Mouse (Mus musculus) CH12.LX (cell line): Measurements from ENCODE around the gene Mecr. TPM values are rescaled to one million over a fixed set of nuclear protein-coding genes. Genes with fewer than 3 reads are reported as not detected.
A peak's percentile ranks its signal among the peaks of the same experiment; 100 is the strongest.

Experiments
- DNase-seq: peaks from one replicate; pipeline ENCODE4 v3.0.0-alpha.2; 2013; ENCODE audit errors: extremely low read depth
- H3K27ac ChIP-seq: 2 replicates; pipeline ENCODE4 v1.5.1; 2012; ENCODE audit warnings: low read depth, mild to moderate bottlenecking, control low read depth, moderate library complexity; ENCODE audit not compliant: insufficient read depth
- H3K27me3 ChIP-seq: replicated peaks from 2 replicates; pipeline ENCODE3; 2012; ENCODE audit warnings: inconsistent platforms
- H3K36me3 ChIP-seq, 2 experiments: replicated peaks in 1 of 2; 2 replicates each; pipeline versions ENCODE3 to v1.6.1; 2012; ENCODE audit warnings: inconsistent platforms in 1 of 2, low read length in 1 of 2, mild to moderate bottlenecking in 1 of 2, mixed read lengths in 1 of 2, moderate library complexity in 1 of 2; ENCODE audit not compliant: control insufficient read depth in 1 of 2, insufficient read depth in 1 of 2
- H3K4me1 ChIP-seq, 2 experiments: 2 replicates each; pipeline ENCODE4 v1.6.1; 2012; ENCODE audit warnings: inconsistent platforms in 1 of 2, moderate library complexity in 1 of 2; ENCODE audit not compliant: insufficient read depth in 2 of 2, control insufficient read depth in 1 of 2
- H3K4me2 ChIP-seq: 2 replicates; pipeline ENCODE4 v1.6.1; 2012; ENCODE audit warnings: low read depth, mild to moderate bottlenecking, control low read depth; ENCODE audit not compliant: poor library complexity, insufficient read depth, severe bottlenecking
- H3K4me3 ChIP-seq, 3 experiments: fragments of 150-350 bp in 1 of 3; sonication (generic) in 1 of 3; replicated peaks in 1 of 3; 2 replicates each; pipeline versions ENCODE3 to v1.5.1; 2011 to 2012; ENCODE audit warnings: low read depth in 2 of 3, low read length in 2 of 3, mild to moderate bottlenecking in 2 of 3, moderate library complexity in 2 of 3, control low read depth in 1 of 3, improper control_type of control experiment in 1 of 3, inconsistent platforms in 1 of 3, mixed read lengths in 1 of 3; ENCODE audit not compliant: poor library complexity in 1 of 3
- H3K79me2 ChIP-seq: replicated peaks from 2 replicates; pipeline ENCODE4 v1.6.1; 2012; ENCODE audit warnings: mild to moderate bottlenecking, moderate library complexity; ENCODE audit not compliant: control insufficient read depth, poor library complexity, insufficient read depth, severe bottlenecking; ENCODE audit errors: extremely low read depth
- H3K9ac ChIP-seq: 2 replicates; pipeline ENCODE4 v1.6.1; 2012; ENCODE audit warnings: low read depth, mild to moderate bottlenecking, control low read depth, moderate library complexity; ENCODE audit not compliant: insufficient read depth
- H3K9me3 ChIP-seq: replicated peaks from 2 replicates; pipeline ENCODE3; 2012; ENCODE audit warnings: low read length, inconsistent platforms, mixed read lengths
- BHLHE40 ChIP-seq: IDR thresholded peaks from 2 replicates; pipeline ENCODE4 v1.6.1; 2011; ENCODE audit warnings: mild to moderate bottlenecking, low read depth, low read length, improper control_type of control experiment
- CHD1 ChIP-seq: IDR thresholded peaks from 2 replicates; pipeline ENCODE4 v1.6.1; 2012; ENCODE audit warnings: low read depth, low read length, improper control_type of control experiment, inconsistent platforms
- CHD2 ChIP-seq: IDR thresholded peaks from 2 replicates; pipeline ENCODE4 v1.6.1; 2011; ENCODE audit warnings: low read length, improper control_type of control experiment
- CTCF ChIP-seq, 2 experiments: IDR thresholded peaks in 1 of 2; conservative IDR thresholded peaks in 1 of 2; 2 replicates each; pipeline ENCODE4 v1.5.1; 2011 to 2012; ENCODE audit warnings: low read depth in 2 of 2, low read length in 2 of 2, improper control_type of control experiment in 1 of 2, inconsistent platforms in 1 of 2, mild to moderate bottlenecking in 1 of 2, moderate library complexity in 1 of 2
- E2F4 ChIP-seq: IDR thresholded peaks from 2 replicates; pipeline ENCODE4 v1.6.1; 2011; ENCODE audit warnings: low read depth, low read length, improper control_type of control experiment; ENCODE audit not compliant: insufficient replicate concordance
- ELF1 ChIP-seq: IDR thresholded peaks from 2 replicates; pipeline ENCODE4 v1.6.1; 2014; ENCODE audit warnings: low read depth, mild to moderate bottlenecking, inconsistent platforms, low read length, improper control_type of control experiment
- EP300 ChIP-seq: IDR thresholded peaks from 2 replicates; pipeline ENCODE4 v1.6.1; 2011; ENCODE audit warnings: low read length, improper control_type of control experiment
- ETS1 ChIP-seq: conservative IDR thresholded peaks from 2 replicates; pipeline ENCODE4 v1.6.1; 2012; ENCODE audit warnings: low read depth, mild to moderate bottlenecking, inconsistent platforms, low read length, improper control_type of control experiment, moderate library complexity
- GABPA ChIP-seq: IDR thresholded peaks from 2 replicates; pipeline ENCODE4 v1.6.1; 2012; ENCODE audit warnings: low read depth, low read length, improper control_type of control experiment, inconsistent platforms; ENCODE audit not compliant: insufficient replicate concordance
- HCFC1 ChIP-seq: IDR thresholded peaks from 2 replicates; pipeline ENCODE4 v1.6.1; 2012; ENCODE audit warnings: low read depth, mild to moderate bottlenecking, inconsistent platforms, low read length, improper control_type of control experiment
- IRF4 ChIP-seq: IDR thresholded peaks from 2 replicates; pipeline ENCODE4 v1.6.1; 2014; ENCODE audit warnings: low read depth, mild to moderate bottlenecking, inconsistent platforms, low read length, improper control_type of control experiment
- JUN ChIP-seq: IDR thresholded peaks from 2 replicates; pipeline ENCODE4 v1.6.1; 2011; ENCODE audit warnings: low read depth, mild to moderate bottlenecking, low read length, improper control_type of control experiment, moderate library complexity; ENCODE audit not compliant: insufficient read depth
- JUND ChIP-seq: conservative IDR thresholded peaks from 2 replicates; pipeline ENCODE4 v1.6.1; 2011; ENCODE audit warnings: low read depth, low read length, improper control_type of control experiment
- KAT2A ChIP-seq: IDR thresholded peaks from 2 replicates; pipeline ENCODE4 v1.6.1; 2012; ENCODE audit warnings: low read length, improper control_type of control experiment, inconsistent platforms; ENCODE audit not compliant: insufficient replicate concordance
- MAFK ChIP-seq: IDR thresholded peaks from 2 replicates; pipeline ENCODE4 v1.6.1; 2011; ENCODE audit warnings: low read length, improper control_type of control experiment; ENCODE audit not compliant: insufficient replicate concordance
- MAX ChIP-seq: IDR thresholded peaks from 2 replicates; pipeline ENCODE4 v1.6.1; 2011; ENCODE audit warnings: low read length, improper control_type of control experiment
- MAZ ChIP-seq: IDR thresholded peaks from 2 replicates; pipeline ENCODE4 v1.6.1; 2012; ENCODE audit warnings: low read depth, mild to moderate bottlenecking, inconsistent platforms, low read length, improper control_type of control experiment, moderate library complexity
- MEF2A ChIP-seq: IDR thresholded peaks from 2 replicates; pipeline ENCODE4 v1.6.1; 2014; ENCODE audit warnings: low read depth, mild to moderate bottlenecking, inconsistent platforms, low read length, improper control_type of control experiment, borderline replicate concordance
- MXI1 ChIP-seq: IDR thresholded peaks from 2 replicates; pipeline ENCODE4 v1.6.1; 2011; ENCODE audit warnings: mild to moderate bottlenecking, low read depth, low read length, improper control_type of control experiment
- MYC ChIP-seq: IDR thresholded peaks from 2 replicates; pipeline ENCODE4 v1.6.1; 2011; ENCODE audit warnings: low read depth, mild to moderate bottlenecking, improper control_type of control experiment, low read length
- NELFE ChIP-seq: IDR thresholded peaks from 2 replicates; pipeline ENCODE4 v1.6.1; 2011; ENCODE audit warnings: low read depth, low read length, improper control_type of control experiment
- NRF1 ChIP-seq: IDR thresholded peaks from 2 replicates; pipeline ENCODE4 v1.6.1; 2014; ENCODE audit warnings: low read depth, mild to moderate bottlenecking, inconsistent platforms, low read length, improper control_type of control experiment, moderate library complexity
- PAX5 ChIP-seq: IDR thresholded peaks from 2 replicates; pipeline ENCODE4 v1.6.1; 2012; ENCODE audit warnings: low read length, inconsistent platforms, mixed read lengths
- POLR2A ChIP-seq: IDR thresholded peaks from 2 replicates; pipeline ENCODE4 v1.6.1; 2011; ENCODE audit warnings: low read depth, mild to moderate bottlenecking, improper control_type of control experiment, low read length
- POLR2AphosphoS2 ChIP-seq: IDR thresholded peaks from 2 replicates; pipeline ENCODE4 v1.6.1; 2011; ENCODE audit warnings: low read depth, low read length, improper control_type of control experiment
- RAD21 ChIP-seq: IDR thresholded peaks from 2 replicates; pipeline ENCODE4 v1.6.1; 2011; ENCODE audit warnings: low read depth, mild to moderate bottlenecking, low read length, improper control_type of control experiment, moderate library complexity
- RCOR1 ChIP-seq: conservative IDR thresholded peaks from 2 replicates; pipeline ENCODE4 v1.6.1; 2012; ENCODE audit warnings: low read depth, mild to moderate bottlenecking, inconsistent platforms, low read length, improper control_type of control experiment
- SIN3A ChIP-seq: IDR thresholded peaks from 2 replicates; pipeline ENCODE4 v1.6.1; 2012; ENCODE audit warnings: low read length, improper control_type of control experiment, inconsistent platforms
- SMC3 ChIP-seq: IDR thresholded peaks from 2 replicates; pipeline ENCODE4 v1.6.1; 2011; ENCODE audit warnings: low read depth, low read length, improper control_type of control experiment
- TBP ChIP-seq: conservative IDR thresholded peaks from 2 replicates; pipeline ENCODE4 v1.6.1; 2011; ENCODE audit warnings: low read depth, low read length, improper control_type of control experiment
- TCF12 ChIP-seq: IDR thresholded peaks from 2 replicates; pipeline ENCODE4 v1.6.1; 2014; ENCODE audit warnings: low read depth, mild to moderate bottlenecking, inconsistent platforms, low read length, improper control_type of control experiment
- UBTF ChIP-seq: IDR thresholded peaks from 2 replicates; pipeline ENCODE4 v1.6.1; 2012; ENCODE audit warnings: low read depth, mild to moderate bottlenecking, inconsistent platforms, low read length, improper control_type of control experiment, moderate library complexity
- USF1 ChIP-seq: IDR thresholded peaks from 2 replicates; pipeline ENCODE4 v1.6.1; 2014; ENCODE audit warnings: low read depth, mild to moderate bottlenecking, inconsistent platforms, low read length, improper control_type of control experiment
- USF2 ChIP-seq: conservative IDR thresholded peaks from 2 replicates; pipeline ENCODE4 v1.6.1; 2011; ENCODE audit warnings: low read depth, low read length, improper control_type of control experiment
- ZC3H11A ChIP-seq: IDR thresholded peaks from 2 replicates; pipeline ENCODE4 v1.6.1; 2012; ENCODE audit warnings: low read depth, mild to moderate bottlenecking, inconsistent platforms, low read length, improper control_type of control experiment
- ZKSCAN1 ChIP-seq: IDR thresholded peaks from 2 replicates; pipeline ENCODE4 v1.6.1; 2012; ENCODE audit warnings: low read depth, inconsistent platforms, low read length, improper control_type of control experiment, borderline replicate concordance
- ZMIZ1 ChIP-seq: IDR thresholded peaks from 2 replicates; pipeline ENCODE4 v1.6.1; 2012; ENCODE audit warnings: low read depth, mild to moderate bottlenecking, inconsistent platforms, low read length, improper control_type of control experiment
- ZNF384 ChIP-seq: IDR thresholded peaks from 2 replicates; pipeline ENCODE4 v1.6.1; 2012; ENCODE audit warnings: low read depth, low read length, improper control_type of control experiment, inconsistent platforms
- dilution Hi-C: fragments of 300-500 bp; cut with MboI; formaldehyde crosslinking; loops from 2 replicates; pipeline ENCODE4 v1.14.3; 2020; ENCODE audit warnings: low sequenced_read_pairs; ENCODE audit not compliant: extremely low pct_unique_long_range_greater_than_20kb, extremely low pct_ligation_motif_present
- in situ Hi-C: fragments of 300-500 bp; cut with MboI; formaldehyde crosslinking; loops from 3 replicates; pipeline ENCODE4 v1.14.3; 2019; ENCODE audit warnings: low sequenced_read_pairs, low pct_ligation_motif_present, low pct_unique_long_range_greater_than_20kb, mixed read lengths
- polyA plus RNA-seq: library from polyadenylated mRNA; unstranded; fragments of >175 nt; gene quantifications from 2 replicates; pipeline ENCODE4 v1.2.1, GENCODE M21; 2012; ENCODE audit warnings: low read depth; ENCODE audit not compliant: insufficient read length
- total RNA-seq, 2 experiments: library from RNA; depleted of rRNA; stranded (reverse); fragments of 300-350 nt in 1 of 2; fragments of >200 nt in 1 of 2; gene quantifications; 2 replicates each; pipeline ENCODE4 v1.2.3; 2012 to 2014

Mecr gene
- total and polyA plus RNA-seq, 3 experiments, result 43.0 to 77.3 (median 54.6) TPM

- H3K36me3 ChIP-seq, result peaks cover 0 to 56% of the 10 kb centered on the region in 2 experiments
- no peak overlapping the region for H3K9ac ChIP-seq
- peaks cover 12 to 30% of the 10 kb centered on the region in 2 experiments for H3K4me1 ChIP-seq
- in situ Hi-C loops, result loop anchor here (10.0 kb wide), 1 partner anchor 891 kb away; no protein-coding TSS in a partner anchor
- H3K9me3 ChIP-seq, result no peaks in the 10 kb centered on the region
- H3K79me2 ChIP-seq, result peaks cover 7% of the 10 kb centered on the region
- H3K4me3 ChIP-seq, result no peak overlapping the region
- dilution Hi-C loops, result no loop called here
- H3K4me2 ChIP-seq, result peak overlapping the region; percentile 45
- no peak for TF ChIP-seq USF2
- TF ChIP-seq NRF1, result no peak
- TF ChIP-seq ELF1, result no peak
- no peak for TF ChIP-seq MXI1
- TF ChIP-seq GABPA, result no peak
- TF ChIP-seq MYC, result no peak
- TF ChIP-seq JUN, result 0 out of 2 replicates have a peak, but pooled peaks have one; percentile 23
- peak; percentile 44; the same call in 1 of the 2 replicates for TF ChIP-seq TCF12
- TF ChIP-seq HCFC1, result no peak
- TF ChIP-seq NELFE, result no peak
- no peak for TF ChIP-seq POLR2A
- no peak for TF ChIP-seq RCOR1
- no peak for TF ChIP-seq ZKSCAN1
- no peak for TF ChIP-seq CHD1
- TF ChIP-seq MEF2A, result no peak
- no peak for TF ChIP-seq ZC3H11A
- no peak for TF ChIP-seq CHD2
- TF ChIP-seq SIN3A, result no peak
- no peak for TF ChIP-seq UBTF
- TF ChIP-seq BHLHE40, result peak; percentile 43
- TF ChIP-seq CTCF (conservative IDR thresholded peaks at IDR 0.05 in 1 of 2, IDR thresholded peaks at IDR 0.05 in 1 of 2; ENCODE audit: low read depth in 2 of 2, low read length in 2 of 2), result no peak
- TF ChIP-seq MAX, result no peak
- no peak for TF ChIP-seq E2F4
- TF ChIP-seq POLR2AphosphoS2, result no peak
- no peak for TF ChIP-seq USF1
- TF ChIP-seq PAX5, result no peak
- no peak for TF ChIP-seq ETS1
- TF ChIP-seq TBP, result no peak
- TF ChIP-seq ZNF384, result no peak
- TF ChIP-seq ZMIZ1, result no peak
- no peak for TF ChIP-seq JUND
- TF ChIP-seq EP300, result peak; percentile 66
- no peak for TF ChIP-seq SMC3
- TF ChIP-seq IRF4, result peak; percentile 95
- TF ChIP-seq MAFK, result no peak
- TF ChIP-seq KAT2A, result no peak
- TF ChIP-seq RAD21, result no peak
- no peak for TF ChIP-seq MAZ
- TF ChIP-seq, all 38 proteins: peak for 5
- DNase-seq, result no peak
- Histone ChIP-seq H3K27me3 (peaks cover 17% of the 10 kb centered on the region), H3K27ac (no peak overlapping the region)
Measured at GRCm38 (mm10) chr4:131845991-131846778, 2.9 kb downstream of the Mecr start.
